Mouse (Mus musculus): Measurements from ENCODE around the gene Bmp3.

Gene Bmp3

GRCm38 (mm10) chr5:98902339-98902738 is 48.1 kb downstream of the Bmp3 start:
- DNase-seq (ENCODE audit: low read depth) = no peak

DNA sequence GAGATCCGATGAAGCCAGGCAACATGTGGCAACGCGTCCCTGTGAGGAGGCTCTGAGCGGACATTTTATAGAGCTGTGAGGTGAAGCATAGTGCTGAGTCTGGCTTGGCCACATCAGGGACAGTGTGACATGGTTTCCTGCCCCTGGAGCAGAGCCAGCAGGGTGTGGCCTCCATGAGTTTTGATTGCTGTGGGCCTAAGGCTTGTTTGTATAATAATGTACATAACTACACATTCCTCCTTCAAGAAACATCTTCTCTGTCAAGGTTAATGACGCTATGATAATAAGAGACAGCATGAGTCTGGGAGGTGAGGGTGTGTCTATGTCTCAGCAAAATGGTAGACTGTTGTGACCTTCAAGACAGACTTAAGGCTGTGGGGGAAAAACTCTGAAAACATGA is 64.5 kb downstream of the Bmp3 start:
- no peak for DNase-seq (ENCODE audit: low read depth)

- DNase-seq (ENCODE audit: low read depth) = no peak
These were observed 67.4 kb downstream of the Bmp3 start for GRCm38 (mm10) chr5:98921608-98922007.

GRCm38 (mm10) chr5:98922921-98923320 is 68.7 kb downstream of the Bmp3 start:
- DNase-seq (ENCODE audit: low read depth) = no peak
